Mouse (Mus musculus) layer of hippocampus, adult 2 months (tissue): ENCODE measurements at regions not wholly inside any gene's neighbourhood (a gene's known extent, or its start where the extent isn't known, plus 50 kb on each side); places are given as distances from the start of the nearest gene placed in this dataset.

ENCODE experiments used
- DNase-seq, 2 experiments: peaks; one replicate each; pipeline ENCODE4 v3.0.0; 2022; ENCODE audit warnings: low spot score in 2 of 2
- H3K27ac ChIP-seq: fragments of 200-600 bp; 2 replicates; pipeline ENCODE4 v1.8.1; 2022
- H3K4me3 ChIP-seq: fragments of 200-600 bp; 2 replicates; pipeline ENCODE4 v1.8.1; 2022; ENCODE audit warnings: mild to moderate bottlenecking
- CTCF ChIP-seq: fragments of 200-600 bp; conservative IDR thresholded peaks from 2 replicates; pipeline ENCODE4 v1.8.1; 2022; ENCODE audit warnings: antibody characterized with exemption, mild to moderate bottlenecking, moderate library complexity

DNA sequence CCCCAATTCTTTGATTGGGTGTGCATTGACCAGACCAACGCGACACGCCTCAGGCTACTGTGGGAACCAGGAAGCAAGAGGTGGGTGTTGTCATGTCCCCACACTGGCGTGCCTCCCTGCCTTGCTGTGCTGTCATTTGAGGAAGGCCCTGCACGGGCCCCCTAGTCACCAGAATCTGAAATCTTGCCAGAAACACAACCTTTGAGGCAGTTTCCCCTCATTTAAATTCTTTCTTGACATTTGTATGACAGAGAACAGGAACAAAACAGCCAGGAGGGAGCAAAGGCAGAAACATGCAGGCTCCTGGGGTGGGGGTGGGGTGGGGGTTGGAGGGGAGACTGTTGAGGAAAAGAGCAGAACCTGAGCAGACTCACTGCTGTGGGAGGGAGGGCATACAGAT is 309.5 kb downstream of the Mroh4 start:
- H3K4me3 ChIP-seq, result no peak overlapping the region
- H3K27ac ChIP-seq, result no peak overlapping the region
- TF ChIP-seq CTCF, result no peak
- no peak for DNase-seq

DNA sequence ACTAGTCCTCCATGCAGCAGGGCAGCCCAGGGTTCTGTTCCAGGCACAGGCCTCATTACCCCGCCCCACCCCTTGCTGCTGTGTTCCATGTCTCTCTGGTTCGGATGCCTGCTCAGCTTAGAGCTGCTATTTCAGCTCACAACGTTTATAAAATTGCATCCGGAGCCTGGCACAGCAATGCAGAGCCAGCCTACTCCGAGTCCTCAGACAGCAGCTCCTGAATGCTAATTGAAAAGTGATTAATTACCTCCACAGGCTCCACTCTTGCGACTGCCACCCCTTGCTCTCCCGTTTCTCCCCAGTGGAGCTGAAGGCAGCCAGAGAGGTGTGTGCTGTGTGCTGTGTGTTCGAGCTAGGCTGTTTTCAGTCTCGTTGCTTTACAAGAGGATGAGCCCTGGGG is 310.6 kb downstream of the Mroh4 start:
- no peak for TF ChIP-seq CTCF
- DNase-seq, result peak in 1 of 2 experiments; percentile 73
- peak overlapping the region; percentile 21 for H3K27ac ChIP-seq
- H3K4me3 ChIP-seq, result no peak overlapping the region

DNA sequence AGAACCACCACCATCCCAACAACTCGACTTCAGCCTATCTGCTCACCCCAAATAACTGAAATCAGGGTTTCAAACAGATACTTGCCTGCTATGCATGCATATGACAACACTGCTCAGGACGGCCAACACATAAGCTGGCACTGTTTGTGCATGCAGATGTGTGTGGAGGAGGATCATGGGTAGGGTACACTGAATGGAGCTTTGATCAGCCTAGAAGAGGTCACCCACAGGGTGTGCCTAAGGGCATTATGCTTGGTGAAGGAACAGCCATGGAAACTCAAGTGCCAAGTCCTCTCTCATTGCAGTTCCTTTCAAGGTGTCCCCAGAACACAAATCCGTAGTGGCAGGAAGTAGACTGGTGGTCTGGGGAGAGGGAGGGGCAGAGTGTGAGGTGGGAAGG is 316.7 kb downstream of the Mroh4 start:
- DNase-seq, result no peak
- no peak for TF ChIP-seq CTCF
- H3K27ac ChIP-seq, result no peak overlapping the region
- no peak overlapping the region for H3K4me3 ChIP-seq

DNA sequence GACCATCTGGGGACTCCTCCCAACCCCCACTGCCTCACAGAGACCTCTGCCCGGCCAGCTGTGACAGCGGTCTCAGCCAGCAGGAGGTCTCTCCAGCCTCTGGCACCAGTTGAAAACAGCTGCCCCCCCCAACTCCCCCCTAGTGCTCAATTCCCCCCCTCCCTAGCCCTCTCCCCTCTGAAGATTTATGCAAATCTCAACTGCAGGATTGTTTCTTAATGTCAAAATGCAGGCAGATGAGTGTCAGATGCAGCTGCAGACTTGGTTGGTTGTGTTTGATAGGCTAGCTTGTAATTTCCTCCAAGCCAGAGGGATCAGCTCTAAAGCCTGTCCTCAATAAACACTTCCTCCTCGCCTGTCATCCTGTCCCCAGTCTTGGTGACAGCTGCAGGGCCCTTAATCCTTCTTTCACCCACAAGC is 317.7 kb downstream of the Mroh4 start:
- Histone ChIP-seq H3K4me3 (no peak overlapping the region), H3K27ac (no peak overlapping the region)
- no peak for TF ChIP-seq CTCF
- no peak for DNase-seq

DNA sequence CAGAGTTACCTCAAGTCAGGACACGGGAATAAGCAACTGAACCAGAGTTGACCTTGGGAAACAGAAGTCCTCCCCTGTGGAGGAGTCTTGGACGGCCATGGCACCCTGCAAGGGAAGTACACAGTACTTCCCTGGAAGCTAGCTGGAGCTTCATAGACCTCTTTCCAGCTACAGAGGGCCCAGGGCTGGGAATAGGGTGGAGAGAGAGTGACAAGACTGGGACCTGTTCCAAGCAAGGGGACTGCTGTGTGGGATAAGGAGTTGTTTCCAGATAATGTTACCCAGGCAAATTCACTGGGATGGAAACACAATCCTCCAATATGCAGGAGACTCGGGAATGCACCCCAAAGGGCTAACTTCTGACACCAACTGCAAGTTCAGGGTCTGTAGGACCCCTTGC is 325.1 kb downstream of the Mroh4 start:
- no peak overlapping the region for H3K27ac ChIP-seq
- no peak overlapping the region for H3K4me3 ChIP-seq
- DNase-seq, result no peak
- TF ChIP-seq CTCF, result no peak

DNA sequence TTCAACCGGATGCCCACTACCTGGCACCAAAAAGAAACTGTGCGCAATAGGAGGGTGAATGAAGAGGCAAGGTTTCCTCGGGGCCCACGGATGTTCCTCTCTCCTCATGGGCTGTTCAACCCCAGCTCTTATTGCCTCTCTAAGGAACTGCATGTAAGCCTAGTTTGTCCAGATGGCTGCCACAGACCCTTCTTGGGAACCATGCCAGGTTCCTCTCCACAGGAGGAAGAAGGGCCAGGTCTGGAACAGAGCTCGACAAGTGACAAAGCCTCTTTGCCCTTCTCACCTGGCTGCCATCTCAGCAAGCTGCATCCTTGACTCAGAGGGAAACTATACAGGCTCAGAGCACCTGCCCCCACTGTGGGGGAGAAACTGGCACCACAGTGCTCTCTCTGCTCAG is 329.6 kb downstream of the Mroh4 start:
- Histone ChIP-seq H3K4me3 (no peak overlapping the region), H3K27ac (no peak overlapping the region)
- TF ChIP-seq CTCF, result no peak
- no peak for DNase-seq

DNA sequence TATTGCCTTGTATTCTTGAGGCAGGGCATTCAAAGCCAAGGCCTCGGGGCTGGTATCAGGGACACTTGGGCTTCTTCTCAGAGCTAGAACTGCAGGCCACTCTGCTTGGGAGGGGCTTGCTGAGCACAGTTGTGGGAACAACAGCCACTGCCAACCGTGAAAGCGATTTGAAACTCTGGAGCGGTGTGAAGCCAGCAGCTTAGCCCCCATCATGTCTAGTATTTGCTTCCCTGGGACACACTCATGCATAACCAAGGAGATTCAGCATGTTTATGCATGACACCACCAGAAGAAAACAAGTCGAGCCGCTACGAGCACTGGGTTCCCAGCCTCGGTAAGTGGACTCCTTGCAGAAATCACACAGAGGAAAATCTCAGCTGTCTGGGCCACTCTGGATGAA is 339.9 kb downstream of the Mroh4 start:
- TF ChIP-seq CTCF, result no peak
- H3K4me3 ChIP-seq, result no peak overlapping the region
- no peak for DNase-seq
- no peak overlapping the region for H3K27ac ChIP-seq

DNA sequence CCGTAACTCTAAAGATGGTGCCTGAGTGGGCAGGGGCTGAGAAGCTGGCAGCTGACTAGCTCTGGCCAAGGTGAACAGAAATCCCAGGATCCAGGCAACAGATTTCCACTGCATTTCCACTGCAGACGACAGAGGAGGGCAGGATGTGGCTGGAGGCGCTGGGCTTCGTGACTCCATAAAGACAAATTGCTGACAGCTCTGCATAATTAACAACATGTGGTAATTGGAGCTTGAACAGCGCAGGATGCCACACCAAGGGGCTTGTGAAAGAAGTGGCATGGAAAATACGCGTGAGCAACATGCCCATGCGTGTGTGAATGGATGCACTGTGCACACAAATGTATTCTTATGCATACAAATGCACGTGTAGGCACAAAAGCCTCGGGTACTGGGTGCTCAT is 341.5 kb downstream of the Mroh4 start:
- TF ChIP-seq CTCF, result no peak
- Histone ChIP-seq H3K4me3 (no peak overlapping the region), H3K27ac (no peak overlapping the region)
- DNase-seq, result no peak

DNA sequence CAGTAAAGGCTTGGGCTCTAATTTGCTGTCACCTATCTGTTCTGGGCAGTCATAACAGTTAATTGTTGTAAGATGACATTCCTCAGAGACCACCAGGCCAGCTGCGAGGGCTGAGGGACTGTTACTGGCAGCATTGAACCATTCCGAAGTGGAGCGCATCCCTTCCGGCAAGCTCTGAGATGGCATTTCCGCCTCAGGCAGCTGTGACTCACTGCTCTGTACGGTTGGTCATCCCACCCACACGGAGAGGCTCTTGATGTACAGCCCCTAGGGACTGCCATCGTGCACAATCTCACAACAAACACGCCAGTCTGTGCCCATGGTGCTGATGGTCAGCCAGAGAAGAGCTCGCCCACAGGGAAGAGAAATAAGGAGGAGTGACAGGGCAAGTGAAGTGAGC is 342.0 kb downstream of the Mroh4 start:
- no peak for TF ChIP-seq CTCF
- Histone ChIP-seq H3K27ac (no peak overlapping the region), H3K4me3 (no peak overlapping the region)
- DNase-seq, result no peak

DNA sequence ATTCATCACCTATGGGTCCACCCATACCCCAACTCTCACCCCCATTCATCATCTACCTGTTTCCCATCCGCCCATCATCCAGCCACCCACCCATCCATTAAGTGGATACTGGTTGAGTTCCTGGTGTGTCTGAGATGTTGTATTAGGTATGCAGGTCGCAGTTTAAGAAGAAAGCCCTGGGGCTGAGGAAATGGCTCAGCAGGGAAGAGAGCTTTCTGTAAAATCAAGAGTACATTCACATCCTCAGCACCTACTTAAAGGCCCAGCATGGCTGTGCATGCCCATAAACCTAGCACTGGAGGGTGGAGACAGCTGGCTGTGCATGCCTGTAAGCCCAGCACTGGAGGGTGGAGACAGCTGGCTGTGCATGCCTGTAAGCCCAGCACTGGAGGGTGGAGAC is 348.7 kb downstream of the Mroh4 start:
- no peak for DNase-seq
- no peak overlapping the region for H3K4me3 ChIP-seq
- no peak overlapping the region for H3K27ac ChIP-seq
- no peak for TF ChIP-seq CTCF

DNA sequence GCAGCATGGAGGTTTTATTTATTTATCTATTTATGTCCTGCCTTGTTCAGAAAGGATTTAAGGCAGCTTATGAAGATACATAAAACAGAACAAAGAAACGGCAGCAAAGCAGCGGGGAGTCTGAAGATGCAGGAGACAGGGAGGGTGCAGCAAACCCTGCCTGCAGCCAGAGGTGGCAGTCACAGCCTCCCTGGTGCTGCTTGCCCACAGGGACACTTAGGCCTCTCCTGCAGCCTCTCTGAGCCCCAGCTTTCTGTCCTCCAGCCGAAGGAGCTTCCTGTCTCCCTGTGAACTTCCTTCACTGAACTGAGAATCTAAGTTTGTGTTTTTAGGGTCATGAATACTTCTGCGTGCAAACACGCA is 353.0 kb downstream of the Mroh4 start:
- no peak overlapping the region for H3K4me3 ChIP-seq
- H3K27ac ChIP-seq, result no peak overlapping the region
- no peak for DNase-seq

DNA sequence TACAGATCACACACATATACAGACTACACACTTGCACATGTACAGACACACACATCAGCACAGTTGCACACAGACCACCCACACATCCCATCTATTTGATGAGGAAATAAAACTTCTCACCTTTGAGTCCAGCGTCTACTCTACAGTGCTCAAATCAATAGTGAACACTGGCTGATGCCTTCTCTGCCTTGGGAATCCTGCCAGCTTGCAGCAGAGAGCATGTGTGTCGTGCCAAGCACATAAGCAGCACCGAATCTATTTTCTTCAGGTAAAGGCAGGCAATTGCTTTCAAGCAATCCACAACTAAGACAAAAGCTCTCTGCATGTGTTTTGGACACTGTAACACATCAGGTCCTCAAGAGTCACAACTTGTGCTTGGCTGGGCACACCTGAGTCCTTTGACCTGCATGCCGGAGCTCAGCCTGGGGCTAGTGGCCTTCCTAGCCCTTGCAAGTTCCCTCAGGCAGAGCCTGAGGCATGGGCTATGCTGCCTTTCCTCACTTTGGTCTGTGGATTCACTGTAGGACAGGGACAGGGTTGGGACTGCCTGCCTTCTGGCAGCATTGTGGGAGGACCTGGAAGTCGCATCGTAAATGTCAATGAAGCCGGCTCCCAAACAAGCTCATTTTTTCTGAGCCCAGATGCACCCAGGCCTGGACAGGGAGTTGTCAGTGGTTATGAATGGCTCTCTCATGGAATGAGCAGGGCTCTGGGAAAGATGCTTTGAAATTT is 353.5 kb downstream of the Mroh4 start:
- DNase-seq, result no peak
- no peak overlapping the region for H3K4me3 ChIP-seq
- no peak overlapping the region for H3K27ac ChIP-seq
- TF ChIP-seq CTCF, result no peak

More for the DNA sequence above, 353.0 kb downstream of the Mroh4 start:
- peak; percentile 40 for TF ChIP-seq CTCF

DNA sequence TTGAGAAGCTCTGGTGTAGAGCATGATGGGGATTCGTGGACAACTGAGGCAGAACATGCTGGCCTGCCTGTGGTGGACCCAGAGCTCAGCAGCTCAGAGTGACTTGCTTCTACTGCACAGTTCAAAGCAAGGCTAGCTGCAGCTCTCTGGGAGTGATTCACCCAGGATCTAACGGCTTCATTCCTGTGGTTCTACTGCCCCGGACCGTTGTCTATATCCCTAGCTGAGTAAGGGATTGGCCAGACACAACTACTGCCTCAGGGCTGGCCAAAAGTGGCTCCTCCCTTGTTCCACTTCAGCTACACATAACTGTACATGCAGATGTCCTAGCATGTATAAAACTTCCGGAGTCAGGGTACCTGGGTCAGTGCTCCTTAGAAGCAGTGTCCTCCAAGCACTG is 361.7 kb downstream of the Mroh4 start:
- Histone ChIP-seq H3K4me3 (no peak overlapping the region), H3K27ac (no peak overlapping the region)
- TF ChIP-seq CTCF, result no peak
- DNase-seq, result no peak

DNA sequence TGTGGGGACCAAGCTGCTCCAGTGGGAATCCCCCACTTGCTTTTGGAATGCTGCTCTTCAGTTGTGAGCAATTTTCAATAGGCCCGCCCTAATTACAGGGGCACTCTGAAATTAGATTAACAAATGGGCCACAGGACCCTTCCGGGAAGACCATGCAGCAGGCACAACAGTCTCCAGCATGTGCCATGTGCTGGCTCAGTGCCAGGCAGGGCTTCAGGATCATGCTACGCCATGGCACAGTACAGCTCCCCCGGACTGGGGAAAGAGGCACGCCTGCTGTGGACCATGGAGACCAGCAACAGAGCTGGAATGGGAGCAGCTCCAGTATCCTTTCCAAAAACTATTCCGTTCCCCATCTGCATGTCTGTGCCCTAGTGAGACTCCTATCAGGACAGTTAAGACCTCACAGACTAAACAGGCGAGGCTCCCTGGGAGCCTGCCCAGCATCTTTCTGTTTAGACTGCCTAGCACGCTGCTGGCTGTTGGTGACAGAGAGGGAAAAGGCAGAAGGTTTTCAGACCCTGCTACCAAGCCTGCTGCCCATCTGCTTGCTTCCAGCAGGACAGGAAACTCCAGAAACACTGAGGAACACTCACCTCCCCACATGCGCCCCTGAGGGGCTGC is 373.5 kb downstream of the Mroh4 start:
- no peak for DNase-seq
- Histone ChIP-seq H3K4me3 (no peak overlapping the region), H3K27ac (no peak overlapping the region)
- no peak for TF ChIP-seq CTCF
